Mouse (Mus musculus) naive thymus-derived CD4-positive, alpha-beta T cell, adult 2 months (primary cell): ENCODE data around the gene Tcap.
A peak's percentile ranks its signal among the peaks of the same experiment; 100 is the strongest.
"Not testable (repeated sequence)": the region's sequence is repeated elsewhere in the genome, so short reads cannot be mapped to it uniquely, and the experiment has no call there.

Experiments
- DNase-seq: peaks from one replicate; pipeline ENCODE4 v3.0.0-alpha.2; 2011; ENCODE audit warnings: low read depth

The Tcap gene

DNA sequence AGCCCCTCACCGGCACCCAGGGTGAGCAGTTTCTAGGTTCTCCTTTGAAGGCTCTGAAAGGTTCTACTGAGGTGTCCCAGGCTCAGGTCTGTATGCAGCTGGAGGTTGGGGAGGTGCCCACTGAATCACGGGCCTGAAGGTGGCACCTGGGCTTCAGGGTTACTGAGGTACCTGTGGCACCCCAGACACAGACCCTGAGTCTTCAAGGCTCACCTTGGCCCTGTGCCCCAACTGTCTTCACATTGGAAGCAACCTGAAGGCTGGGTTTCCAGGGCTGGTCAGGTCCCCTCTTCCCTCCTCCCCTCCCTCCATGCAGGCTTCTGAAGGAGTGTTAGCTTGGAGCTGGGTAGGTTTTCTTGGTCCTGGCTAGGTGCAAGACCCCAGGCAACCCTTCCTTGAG is 2.0 kb upstream of the Tcap start:
- no peak for DNase-seq

DNA sequence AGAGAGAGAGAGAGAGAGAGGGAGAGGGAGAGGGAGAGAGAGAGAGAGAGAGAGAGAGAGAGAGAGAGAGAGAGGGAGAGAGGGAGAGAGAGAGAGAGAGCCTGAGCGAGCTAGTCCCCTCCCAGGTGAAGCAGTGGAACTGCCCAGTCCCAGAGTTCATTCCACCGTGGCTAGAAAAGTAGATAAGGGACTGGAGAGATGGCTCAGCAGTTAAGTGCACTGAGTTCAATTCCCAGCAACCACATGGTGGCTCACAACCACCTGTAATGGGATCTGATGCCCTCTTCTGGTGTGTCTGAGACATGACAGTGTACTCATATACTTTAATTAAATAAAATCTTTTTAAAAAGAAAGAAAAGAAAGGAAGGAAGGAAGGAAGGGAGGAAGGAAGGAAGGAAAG is 1.2 kb upstream of the Tcap start:
- not testable (repeated sequence) for DNase-seq

DNA sequence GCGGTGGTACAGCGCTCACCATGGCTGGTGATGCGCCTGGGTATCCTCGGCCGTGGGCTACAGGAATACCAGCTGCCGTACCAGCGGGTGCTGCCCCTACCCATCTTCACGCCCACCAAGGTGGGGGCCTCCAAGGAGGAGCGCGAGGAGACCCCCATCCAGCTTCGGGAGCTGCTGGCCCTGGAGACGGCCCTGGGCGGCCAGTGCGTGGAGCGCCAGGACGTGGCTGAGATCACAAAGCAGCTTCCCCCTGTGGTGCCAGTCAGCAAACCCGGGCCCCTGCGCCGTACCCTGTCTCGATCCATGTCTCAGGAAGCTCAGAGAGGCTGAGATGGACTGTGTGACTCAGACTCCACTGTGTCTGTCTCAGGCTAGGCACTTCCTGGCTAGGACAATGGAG is 605 bp downstream of the Tcap start:
- no peak for DNase-seq

DNA sequence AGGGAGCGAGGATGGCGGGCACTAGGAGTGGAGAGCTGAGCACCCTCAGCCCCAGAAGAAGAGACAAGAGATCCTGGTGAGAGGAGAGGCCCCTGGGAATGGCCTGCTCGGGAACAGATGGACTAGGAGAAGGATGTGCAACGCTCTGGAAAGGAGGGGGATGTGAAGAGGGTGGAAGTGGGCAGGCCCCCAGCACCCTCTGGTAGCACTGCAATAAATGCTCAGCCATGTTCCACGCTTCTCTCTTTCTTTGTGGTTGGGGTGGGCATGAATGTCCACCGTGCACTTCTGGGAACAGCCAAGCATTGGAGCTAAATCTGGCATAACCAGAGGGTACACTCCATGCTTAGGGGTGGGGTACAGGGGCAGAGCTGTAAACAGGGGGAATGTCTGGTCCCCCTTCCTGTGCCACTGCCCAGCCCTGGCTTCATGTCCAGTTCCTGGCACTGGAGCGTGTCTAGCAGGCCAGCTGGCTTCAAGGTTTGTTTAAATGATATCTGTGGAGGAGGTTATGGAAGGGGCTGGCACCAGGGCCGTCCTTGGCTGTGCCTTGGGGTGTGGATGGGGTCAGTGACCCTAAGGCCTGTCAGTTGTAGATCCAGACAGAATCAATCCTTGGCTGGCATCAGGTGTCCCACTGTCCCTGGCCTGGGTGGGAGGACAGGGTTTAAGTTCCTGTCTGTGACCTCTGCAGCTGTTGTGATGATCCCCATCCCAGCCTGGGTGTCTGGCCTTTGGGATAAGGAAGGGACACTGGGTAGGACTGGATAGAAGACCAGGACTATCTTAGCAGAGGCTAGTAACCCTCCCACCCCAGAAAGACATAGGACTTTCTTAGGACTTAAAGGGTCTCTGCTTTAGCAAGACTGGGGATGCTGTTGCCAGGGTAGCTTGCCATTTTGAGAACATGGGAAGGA is 1.4 kb downstream of the Tcap start:
- DNase-seq, result no peak

DNA sequence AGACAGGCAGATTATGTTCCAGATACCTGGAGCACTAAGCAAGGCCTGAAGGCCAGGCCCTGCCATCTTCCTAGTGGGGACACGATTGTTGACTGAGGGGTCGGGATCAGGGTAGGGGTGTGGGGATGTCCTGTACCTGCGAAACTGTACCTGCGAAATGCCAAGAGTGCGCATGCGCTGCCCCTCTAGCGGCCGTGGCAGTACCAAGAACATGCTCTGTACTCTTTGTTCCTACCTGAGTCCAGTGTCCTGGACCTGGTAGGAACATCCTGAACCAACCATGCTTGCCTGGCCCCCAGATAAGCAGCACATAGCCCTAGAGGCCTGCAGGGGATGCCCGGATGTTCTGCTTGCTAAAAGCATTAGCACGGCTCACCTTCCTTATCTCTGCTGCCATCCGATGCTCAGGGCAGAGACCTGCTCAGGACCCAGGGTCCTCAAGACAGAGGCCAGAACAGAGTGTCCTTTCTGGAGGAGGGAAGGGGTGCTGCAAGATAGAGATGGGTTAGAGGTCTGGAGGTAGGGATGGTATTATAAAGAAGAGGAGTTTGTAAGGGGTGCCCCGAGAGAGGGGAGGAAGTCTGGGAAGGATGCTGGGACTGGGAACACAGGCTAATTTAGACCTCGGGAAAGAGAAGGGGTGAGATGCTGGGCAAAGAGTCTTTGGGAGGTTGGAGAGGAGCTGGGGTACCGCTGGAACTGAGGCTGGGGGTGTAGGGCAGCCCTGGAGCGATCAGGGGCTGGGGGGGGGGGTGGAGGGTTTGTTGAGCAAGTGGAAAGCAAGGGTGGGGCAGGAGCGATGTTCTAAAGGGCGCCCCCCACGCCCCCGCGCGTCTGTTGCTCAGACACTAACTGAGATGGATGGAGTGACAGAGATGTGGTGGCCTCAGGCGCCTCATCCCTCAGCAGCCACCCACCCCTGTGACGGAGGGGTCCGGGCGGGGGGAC is 2.3 kb downstream of the Tcap start, which contains the start of gene Pnmt:
Gene Pnmt, plus strand, starts transcription at position 813 of the 948 bp plus-strand sequence.
- no peak for DNase-seq

DNA sequence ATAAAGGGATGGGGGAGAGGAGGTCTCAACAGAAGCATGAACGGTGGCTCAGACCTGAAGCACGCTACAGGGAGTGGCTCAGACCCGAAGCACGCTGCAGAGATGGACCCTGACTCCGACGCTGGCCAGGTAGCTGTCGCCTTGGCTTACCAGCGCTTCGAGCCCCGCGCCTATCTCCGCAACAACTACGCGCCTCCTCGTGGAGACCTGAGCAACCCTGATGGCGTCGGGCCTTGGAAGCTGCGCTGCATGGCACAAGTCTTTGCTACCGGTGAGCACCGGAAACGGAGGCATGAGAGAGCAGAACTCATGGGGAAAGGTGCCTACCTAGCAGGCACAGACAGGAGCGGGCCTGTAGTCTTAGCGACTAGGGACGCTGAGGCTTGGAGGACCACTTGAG is 3.0 kb downstream of the Tcap start:
- DNase-seq, result peak; percentile 42

DNA sequence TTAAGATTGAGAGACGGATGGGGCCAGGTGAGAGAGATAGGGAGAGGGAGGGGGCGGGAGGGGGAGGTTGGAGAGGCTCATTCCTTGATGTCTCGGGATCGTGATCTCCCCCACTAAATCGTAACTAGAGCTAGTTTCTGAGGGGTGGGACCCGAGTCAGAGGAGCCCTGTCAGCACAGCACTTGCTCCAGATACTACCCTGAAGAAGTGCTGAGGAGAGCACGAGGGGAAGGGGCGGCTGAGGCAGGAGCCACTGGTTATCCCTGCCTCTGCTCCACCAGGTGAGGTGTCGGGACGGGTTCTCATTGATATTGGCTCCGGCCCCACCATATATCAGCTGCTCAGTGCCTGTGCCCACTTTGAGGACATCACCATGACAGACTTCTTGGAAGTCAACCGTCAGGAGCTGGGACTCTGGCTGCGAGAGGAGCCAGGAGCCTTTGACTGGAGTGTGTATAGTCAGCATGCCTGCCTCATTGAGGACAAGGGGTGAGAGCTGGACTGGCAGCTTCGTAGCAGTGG is 3.5 kb downstream of the Tcap start:
- DNase-seq, result no peak

DNA sequence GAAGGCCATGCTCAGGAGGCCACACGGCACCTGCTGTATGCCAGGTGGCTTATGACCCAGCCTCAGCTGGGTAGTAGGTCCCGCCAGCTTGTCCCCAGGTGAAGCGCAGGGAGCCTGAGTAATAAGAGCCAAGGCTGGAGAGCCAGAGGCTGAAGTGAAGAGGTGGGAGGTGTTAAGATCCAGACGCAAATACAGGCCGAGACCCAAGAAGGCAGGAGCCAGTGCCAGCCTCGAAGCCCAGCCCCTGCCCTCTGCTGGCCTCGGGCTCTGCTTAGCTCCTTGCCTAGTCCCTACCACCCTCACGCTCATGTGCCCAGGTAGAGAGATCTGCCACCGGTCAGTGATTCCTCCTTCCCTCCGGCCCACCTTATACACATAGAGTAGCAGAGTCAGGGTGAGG is 4.7 kb downstream of the Tcap start:
- no peak for DNase-seq

DNA sequence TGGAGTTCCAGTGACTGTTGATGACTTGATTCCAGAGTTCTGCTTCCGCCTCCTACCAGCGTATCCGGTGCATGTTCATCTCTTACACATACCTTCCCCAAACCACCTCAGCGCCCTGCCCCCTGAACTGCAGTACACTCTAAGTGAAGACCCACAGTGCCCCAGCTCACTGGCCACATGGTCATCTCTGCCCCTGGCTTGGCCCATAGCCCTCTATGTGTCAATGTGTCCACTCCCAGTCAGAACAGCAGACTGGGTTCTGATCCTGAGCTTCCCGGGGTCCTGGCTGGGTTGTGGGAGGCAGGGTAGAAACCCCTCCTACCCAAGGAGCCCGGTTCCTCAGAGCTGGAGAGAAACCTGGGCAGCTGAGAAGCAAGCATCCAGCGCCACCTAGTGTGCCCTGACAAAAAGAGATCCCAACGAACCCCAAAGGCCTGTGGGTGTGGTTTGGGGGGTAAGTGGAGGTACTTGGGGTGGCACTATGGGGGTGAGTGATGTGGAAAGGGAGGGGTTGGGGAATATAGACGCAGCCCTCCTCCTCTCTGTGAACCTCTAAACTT is 5.7 kb downstream of the Tcap start:
- DNase-seq, result peak; percentile 70

DNA sequence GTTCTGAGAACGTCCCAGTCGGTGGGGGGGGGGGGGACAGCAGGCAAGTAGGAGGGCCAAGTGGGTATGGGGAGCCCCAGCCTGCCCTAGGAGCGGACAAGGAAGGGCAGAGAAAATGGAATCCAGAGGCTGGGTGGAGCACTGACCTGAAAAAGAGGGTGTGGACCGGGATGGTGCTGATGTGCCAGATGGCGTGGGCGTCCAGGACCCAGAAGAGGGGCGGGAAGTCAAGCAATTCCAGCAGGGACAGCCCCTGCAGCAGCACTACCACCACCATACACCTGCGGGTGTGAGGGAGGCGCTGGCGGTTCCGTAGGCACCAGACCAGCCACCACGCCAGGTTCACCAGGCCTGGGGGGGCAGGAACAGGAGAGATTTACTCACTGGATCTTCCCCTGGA is 6.5 kb downstream of the Tcap start:
- DNase-seq, result no peak

DNA sequence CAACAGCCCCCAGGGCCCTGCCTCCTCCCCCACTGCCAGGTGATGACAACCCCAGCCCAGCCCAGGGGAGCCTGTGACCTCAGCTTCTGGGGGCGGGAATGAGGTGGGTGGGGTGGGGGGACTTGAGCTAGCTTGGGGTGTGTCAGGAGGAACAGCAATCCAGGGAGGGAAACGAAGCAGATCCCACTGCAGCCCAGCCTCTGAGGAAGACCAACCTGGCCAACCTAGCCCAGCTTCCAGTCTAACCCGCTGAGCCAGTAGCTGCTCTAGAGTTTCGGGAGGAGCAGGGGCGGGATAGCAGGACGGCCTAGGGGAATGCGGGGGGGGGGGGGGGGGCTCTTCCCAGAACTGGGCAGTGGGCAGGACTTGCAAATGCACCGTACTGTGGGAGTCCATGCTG is 8.4 kb downstream of the Tcap start:
- DNase-seq, result no peak

DNA sequence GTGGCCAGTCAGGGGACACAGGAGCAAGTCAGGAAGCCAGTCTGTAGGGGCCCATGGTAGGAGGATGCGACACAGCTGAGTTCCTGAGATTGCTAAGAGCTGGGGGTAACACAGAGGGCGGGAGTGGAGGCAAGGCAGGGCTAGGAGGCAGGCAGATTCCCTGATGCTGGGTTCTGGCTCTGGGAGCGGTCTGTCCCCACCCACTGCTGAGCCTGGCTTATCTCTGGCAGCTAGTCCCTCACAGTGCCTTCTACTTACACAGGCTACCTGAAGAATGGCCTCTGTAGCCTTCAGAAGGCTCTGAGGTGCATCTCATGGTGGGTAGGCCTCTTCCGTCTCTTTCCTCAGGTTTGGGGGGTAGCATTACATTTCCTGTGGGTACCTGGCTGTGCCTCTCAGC is 9.0 kb downstream of the Tcap start:
- no peak for DNase-seq

DNA sequence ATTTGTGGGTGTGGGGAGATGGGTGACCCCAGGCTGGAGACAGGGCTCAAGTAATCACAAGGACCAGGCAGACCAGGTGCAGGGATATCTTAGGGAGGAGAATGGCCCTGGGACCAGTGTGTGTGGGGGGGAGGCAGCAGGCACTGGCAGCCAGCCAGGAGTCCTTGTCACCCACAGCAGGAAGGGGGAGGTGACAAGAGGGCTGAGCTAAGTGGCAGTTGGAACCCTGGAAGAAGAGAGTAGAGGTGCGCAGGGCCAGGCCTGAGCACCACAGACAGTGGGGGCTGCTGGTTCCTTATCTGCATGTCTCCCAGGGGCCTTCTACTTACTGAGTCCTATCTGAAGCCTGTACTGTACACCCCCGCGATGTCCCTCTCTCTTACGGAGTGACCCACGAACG is 9.7 kb downstream of the Tcap start:
- DNase-seq, result peak; percentile 68

DNA sequence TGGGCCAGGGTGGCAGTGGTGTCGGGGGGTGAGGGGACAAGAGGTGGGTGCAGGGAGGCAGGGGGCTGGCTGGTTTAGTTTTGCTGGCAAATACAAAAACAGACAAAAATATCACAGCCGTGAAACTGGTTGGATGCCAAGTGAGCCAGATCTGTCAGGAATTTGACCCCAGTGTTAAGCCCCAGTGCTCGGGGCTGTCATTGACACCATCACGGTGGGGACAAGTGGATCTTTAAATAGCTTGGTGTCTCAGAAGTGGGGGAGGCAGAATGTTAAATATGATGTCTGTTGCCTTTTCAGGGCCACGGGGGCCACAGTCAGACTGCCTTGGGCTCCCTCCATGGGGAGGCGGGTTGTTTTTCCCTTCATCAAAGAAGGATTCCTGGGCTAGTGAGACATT is 10.7 kb downstream of the Tcap start:
- DNase-seq, result no peak

DNA sequence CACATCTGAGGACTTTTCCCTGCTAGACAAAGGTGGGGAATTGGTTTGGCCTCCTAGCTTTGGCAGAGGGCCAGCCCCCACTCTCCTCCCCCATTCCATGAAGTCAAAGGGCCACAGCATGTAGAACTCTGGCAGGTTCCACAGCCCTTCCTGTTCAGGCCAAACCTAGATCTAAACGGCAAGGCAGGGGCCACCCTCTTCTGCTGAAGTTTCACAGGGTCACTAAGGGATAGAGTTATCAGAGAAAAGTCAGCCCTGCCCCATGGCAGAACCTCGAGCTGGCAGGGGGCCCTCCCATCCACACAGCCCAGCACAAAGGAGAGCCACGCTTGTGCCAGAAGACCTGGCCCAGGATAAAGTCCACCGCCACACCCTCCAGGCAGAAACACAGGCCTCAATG is 11.4 kb downstream of the Tcap start:
- DNase-seq, result no peak

DNA sequence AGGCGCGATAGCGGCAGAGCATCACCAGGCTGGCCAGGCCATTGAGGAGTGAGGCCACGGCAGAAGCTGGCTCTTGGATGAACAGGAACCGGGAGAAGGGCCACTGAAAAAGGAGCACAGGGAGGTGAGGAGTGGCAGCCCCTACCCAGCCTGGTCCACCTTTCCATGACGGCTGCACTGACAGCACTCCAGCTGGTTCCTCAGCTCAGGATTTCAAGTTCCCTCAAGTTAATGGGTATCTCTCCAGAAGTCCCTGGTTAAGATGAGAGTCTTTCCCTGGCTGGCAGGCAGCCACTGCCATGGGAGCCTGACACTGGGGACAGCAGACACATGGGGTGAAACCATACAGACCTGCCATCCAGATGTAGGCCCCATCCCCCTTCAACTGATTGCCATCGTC is 14.3 kb downstream of the Tcap start:
- no peak for DNase-seq

DNA sequence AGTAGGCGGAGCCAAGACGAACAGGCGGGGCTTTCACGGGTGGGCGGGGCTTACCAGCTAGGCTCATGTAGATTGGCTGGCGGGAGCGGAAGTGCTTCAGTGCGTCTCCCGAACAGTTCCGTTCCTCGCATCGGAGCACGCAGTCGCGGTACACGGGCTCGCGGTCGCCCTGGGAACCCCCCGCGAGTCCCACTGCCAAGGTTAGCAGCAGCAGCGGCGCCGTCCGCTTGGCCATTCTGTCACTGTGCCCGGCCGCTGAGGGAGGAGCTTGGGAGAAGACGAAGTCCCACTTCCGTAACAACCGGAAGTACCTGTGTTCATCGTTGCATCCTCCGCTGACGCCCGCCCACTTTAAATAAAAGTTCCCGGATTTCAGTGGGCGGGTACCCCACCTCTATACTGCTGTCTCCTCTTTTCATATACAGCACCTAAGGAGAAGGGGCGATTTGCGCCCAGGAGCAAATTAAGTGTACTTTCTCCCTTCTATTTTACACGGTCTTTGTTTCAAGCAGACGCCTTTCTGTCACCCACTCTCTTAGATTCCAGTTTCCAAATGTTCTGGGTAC is 16.6 kb downstream of the Tcap start, which contains the start of gene Pgap3:
Gene Pgap3, minus strand, starts transcription at position 330 of the 566 bp plus-strand sequence.
- DNase-seq, result peak; percentile 95

DNA sequence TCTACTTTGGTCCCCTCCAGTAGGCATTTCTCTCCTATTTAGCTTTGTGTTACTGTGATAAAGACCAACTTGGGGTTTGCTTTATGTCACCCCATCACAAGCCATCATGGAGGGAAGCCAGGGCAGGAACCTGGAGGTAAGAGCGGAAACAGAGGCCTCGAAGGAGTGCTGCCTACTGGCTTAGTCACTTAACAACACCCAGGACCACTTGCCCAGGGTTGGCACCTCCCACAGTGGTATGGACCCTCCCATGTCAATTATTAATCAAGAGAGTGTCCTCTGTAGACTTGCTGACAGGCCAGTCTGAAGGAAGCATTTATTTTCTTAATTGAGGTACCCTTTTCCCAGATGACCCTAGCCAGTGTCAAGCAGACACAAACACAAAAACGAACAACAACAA is 17.2 kb downstream of the Tcap start:
- DNase-seq, result no peak

DNA sequence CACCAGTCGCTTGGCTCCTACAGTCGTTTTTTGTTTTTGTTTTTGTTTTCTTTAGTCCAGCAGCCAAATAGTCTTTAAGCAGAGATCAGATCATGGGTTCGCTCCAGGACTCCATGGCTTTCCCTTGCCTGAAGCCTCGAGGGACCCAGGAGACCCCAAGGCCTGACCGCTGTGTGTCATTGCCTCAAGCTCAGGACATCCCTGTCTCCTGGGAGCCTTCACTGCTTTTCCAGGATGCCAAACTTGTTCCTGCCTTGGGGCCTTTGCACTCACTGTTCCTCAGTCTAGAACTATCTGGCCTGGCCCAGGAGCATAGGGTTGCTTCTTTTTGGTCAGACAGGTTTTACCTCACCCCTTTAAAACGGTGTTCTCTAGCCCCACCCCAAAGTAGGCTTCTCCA is 23.0 kb downstream of the Tcap start:
- no peak for DNase-seq

DNA sequence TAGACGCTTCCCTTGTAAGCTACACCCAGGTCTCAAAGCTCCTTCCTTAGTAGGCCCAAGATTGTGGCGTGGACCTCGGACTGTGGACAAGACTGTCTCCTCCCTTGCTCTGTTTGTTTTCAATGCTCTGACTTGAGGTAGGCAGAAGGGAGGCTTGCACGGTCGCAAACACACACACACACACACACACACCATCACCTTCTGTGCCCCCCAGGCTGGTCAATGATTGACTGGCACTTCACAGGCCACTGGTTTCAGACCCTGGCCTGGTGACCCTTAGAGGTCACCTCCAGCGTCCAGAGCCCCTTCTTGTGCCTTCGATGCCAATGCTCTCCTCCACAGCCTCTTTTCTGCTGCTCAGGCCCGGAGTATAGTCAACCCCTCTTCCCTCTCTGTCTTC is 25.3 kb downstream of the Tcap start:
- no peak for DNase-seq

DNA sequence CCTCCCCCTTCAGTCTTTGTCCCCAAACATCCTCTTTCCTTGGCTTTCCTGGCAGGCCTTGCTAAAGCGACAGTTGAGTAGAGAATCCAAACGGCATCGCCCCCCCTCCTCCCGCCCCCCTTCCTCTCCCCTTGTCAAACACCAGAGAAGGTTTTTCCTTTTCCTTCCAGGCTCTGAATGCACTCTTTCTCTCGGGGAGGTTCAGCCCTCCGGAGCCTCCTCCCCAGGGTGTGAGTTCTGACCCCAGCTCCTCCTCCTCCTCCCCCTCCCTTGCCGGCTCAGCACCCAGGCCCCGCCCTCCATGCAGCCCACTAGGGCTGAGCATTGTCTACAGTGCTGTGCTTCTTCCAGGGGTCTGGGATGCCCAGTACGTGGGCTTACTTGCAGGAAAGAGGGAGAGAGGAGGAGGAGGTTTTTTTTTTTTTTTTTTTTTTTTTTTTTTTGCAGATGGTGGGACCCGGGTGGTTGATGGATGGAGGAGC is 25.8 kb downstream of the Tcap start:
- DNase-seq, result no peak
